Mouse (Mus musculus) kidney, adult 2 months (tissue): ENCODE results near the gene Chuk. TPM values are rescaled to one million over a fixed set of nuclear protein-coding genes. Genes with fewer than 3 reads are reported as not detected.
A peak's percentile ranks its signal among the peaks of the same experiment; 100 is the strongest.
"Not testable (repeated sequence)": the region's sequence is repeated elsewhere in the genome, so short reads cannot be mapped to it uniquely, and the experiment has no call there.

Experiments
- DNase-seq: peaks from one replicate; pipeline ENCODE4 v3.0.0; 2021
- H3K27ac ChIP-seq: fragments of 200-500 bp; 2 replicates; pipeline ENCODE4 v1.5.1; 2012; ENCODE audit warnings: low read depth, low read length, control low read depth, inconsistent platforms; ENCODE audit not compliant: insufficient read depth
- H3K27me3 ChIP-seq: fragments of 200-500 bp; replicated peaks from 2 replicates; pipeline ENCODE4 v1.6.1; 2012; ENCODE audit warnings: mild to moderate bottlenecking, moderate library complexity, low read length, inconsistent platforms; ENCODE audit not compliant: control insufficient read depth, insufficient read depth
- H3K36me3 ChIP-seq: fragments of 200-500 bp; 2 replicates; pipeline ENCODE4 v1.6.1; 2012; ENCODE audit warnings: mild to moderate bottlenecking, moderate library complexity, low read length, inconsistent platforms; ENCODE audit not compliant: control insufficient read depth, insufficient read depth
- H3K4me1 ChIP-seq: fragments of 200-500 bp; 2 replicates; pipeline ENCODE4 v1.6.1; 2011; ENCODE audit warnings: low read length; ENCODE audit not compliant: control insufficient read depth, insufficient read depth
- H3K4me3 ChIP-seq: fragments of 200-500 bp; 2 replicates; pipeline ENCODE4 v1.5.1; 2011; ENCODE audit warnings: mild to moderate bottlenecking, low read depth, low read length, control low read depth; ENCODE audit not compliant: insufficient read depth
- CTCF ChIP-seq: fragments of 200-500 bp; conservative IDR thresholded peaks from 2 replicates; pipeline ENCODE4 v1.5.1; 2011; ENCODE audit warnings: low read depth, mild to moderate bottlenecking, control low read depth, low read length, moderate library complexity, mixed read lengths; ENCODE audit not compliant: insufficient read depth, insufficient read length
- POLR2A ChIP-seq: fragments of 200-500 bp; IDR thresholded peaks from one replicate; pipeline ENCODE4 v1.6.1; 2011; ENCODE audit warnings: low read depth, low read length, control low read depth
- WGBS: fragments of 180-500 bp; shearing (Covaris S2); methylation state at CpG from one replicate; pipeline ENCODE4 v1.1.7; 2018; 5-methylcytosine and 5-hydroxymethylcytosine counted together
- polyA plus RNA-seq: library from polyadenylated mRNA; depleted of rRNA; stranded (reverse); fragments of >200 nt; gene quantifications from 2 replicates; pipeline ENCODE4 v1.2.3, GENCODE M21; 2012

Chuk gene
- polyA plus RNA-seq, 1 experiment: 34.4 TPM

DNA sequence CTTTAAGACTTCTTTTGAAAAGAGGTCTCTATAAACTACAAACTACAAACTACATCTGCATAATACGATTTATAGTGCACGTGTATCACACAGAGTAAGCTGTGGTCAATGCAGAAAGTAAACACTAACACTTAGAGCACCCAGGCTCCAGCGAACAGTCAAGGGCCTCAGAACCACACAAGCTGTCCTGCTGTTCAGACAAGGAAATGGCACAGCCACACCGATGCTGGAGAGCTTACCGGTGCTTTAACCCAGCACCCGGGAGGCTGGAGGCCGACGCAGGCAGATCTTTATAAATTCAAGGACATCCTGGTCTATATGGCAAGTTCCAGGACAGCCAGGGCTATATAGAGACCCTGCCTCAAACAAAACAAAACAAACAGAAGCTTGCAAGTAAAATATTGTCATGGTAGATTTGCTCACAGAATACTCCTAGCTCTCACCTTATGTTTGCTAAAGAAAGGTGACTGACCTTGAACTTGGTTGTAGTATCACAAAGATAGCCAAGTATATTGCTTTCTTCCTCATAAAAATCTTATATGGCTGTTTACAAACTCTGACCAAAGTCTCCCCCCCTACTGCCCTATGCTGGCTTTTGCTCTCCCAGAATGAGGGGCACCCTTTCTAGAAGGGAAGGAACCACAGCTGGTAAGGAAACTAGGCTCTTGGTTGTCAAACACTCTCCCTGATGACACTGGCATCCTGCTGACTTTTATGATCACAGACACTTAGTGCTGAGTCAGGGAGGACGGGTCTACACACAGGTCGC, 20.6 kb upstream of the Chuk start:
- 92% methylated on average over 10 of the region's 10 CpGs for WGBS
- H3K27me3 ChIP-seq: no peaks in the 10 kb centered on the region
- H3K27ac ChIP-seq: no peak overlapping the region
- no peaks in the 10 kb centered on the region for H3K4me1 ChIP-seq
- TF ChIP-seq CTCF (no peak), POLR2A (no peak)
- H3K4me3 ChIP-seq: no peak overlapping the region
- no peak for DNase-seq
- H3K36me3 ChIP-seq: peaks cover 2% of the 10 kb centered on the region

DNA sequence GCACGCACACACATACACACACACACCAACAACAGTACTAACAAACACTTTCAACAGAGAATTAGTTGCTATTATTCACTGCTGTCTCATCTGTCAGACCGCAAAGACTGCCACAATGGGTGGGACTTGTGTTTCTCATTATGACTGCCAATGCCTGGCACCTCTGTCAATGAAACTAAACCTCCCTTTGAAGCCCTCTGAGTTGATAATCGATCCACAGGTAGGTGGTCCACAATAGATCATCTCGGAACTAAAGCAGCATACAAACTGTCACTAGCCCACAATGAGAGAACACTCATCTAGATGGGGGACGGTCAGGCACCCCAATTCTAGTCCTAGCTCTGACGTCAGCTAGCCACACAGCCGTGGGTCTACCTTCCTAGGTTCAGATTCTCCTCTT, 13.9 kb upstream of the Chuk start:
- Histone ChIP-seq H3K27ac (no peak overlapping the region), H3K36me3 (peaks cover 2% of the 10 kb centered on the region), H3K27me3 (no peaks in the 10 kb centered on the region), H3K4me1 (no peaks in the 10 kb centered on the region), H3K4me3 (no peak overlapping the region)
- DNase-seq: no peak
- TF ChIP-seq POLR2A (no peak), CTCF (no peak)
- 91% methylated on average over 7 of the region's 7 CpGs for WGBS

DNA sequence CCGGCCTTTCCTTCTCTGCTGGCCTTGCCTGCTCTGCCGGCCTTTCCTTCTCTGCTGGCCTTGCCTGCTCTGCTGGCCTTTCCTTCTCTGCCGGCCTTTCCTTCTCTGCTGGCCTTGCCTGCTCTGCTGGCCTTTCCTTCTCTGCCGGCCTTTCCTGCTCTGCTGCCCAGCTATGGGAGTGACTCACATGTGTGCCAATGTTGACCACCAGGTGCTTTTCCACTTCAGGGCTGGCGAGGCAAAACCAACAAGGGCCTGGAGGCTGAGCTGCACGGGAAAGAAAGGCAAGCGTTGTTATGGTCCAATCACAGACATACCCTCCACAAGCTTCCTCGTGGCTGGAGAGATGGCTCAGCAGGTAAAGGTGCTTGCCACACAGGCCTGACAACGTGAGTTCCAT, 13.4 kb upstream of the Chuk start:
- 90% methylated on average over 9 of the region's 9 CpGs for WGBS
- H3K4me1 ChIP-seq, H3K27ac ChIP-seq, DNase-seq, H3K4me3 ChIP-seq, H3K27me3 ChIP-seq, H3K36me3 ChIP-seq: not testable (repeated sequence)

DNA sequence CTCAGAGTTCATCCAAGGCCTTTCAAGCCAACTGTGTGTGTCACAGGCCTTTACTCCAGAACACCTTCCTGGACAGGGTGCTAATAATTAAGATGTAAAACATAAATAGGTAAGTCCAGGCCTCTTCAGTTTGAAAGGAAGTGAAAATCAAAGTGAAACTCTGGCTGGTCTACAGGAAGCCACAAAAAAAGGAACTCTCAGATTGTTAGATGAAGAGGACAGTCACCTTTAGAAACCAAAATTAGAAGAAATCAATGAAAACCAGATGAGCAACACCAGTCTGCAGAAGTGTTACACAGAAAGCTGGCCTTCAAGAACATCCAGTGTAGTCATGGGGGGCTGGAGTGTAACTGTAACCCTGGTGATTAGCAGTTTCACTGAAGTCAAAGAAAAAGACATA, 10.5 kb upstream of the Chuk start:
- Histone ChIP-seq H3K4me3 (no peak overlapping the region), H3K4me1 (no peaks in the 10 kb centered on the region), H3K27ac (no peak overlapping the region), H3K27me3 (no peaks in the 10 kb centered on the region), H3K36me3 (no peaks in the 10 kb centered on the region; the same call in none of the 2 replicates)
- DNase-seq: no peak
- TF ChIP-seq CTCF (no peak), POLR2A (no peak)

DNA sequence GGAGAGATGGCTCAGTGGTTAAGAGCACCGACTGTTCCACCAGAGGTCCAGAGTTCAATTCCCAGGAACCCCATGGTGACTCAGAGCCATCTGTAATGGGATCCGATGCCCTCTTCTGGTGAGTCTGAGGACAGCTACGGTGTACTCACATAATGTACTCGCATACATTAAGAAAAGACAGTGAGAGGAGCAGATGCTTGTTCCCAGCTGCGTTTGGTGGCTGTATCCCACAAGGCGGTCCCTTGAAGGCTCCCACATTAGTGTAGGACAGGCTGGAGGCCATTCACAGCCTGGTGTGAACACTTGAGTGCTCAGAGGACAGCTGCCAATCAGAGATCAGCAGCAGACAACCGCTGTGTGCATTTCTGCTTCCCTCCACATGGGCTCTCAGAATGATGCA, 4.4 kb upstream of the Chuk start:
- 57% methylated on average over 7 of the region's 7 CpGs for WGBS
- peak; percentile 48 for TF ChIP-seq CTCF
- TF ChIP-seq POLR2A: no peak
- Histone ChIP-seq H3K27me3 (no peaks in the 10 kb centered on the region), H3K27ac (no peak overlapping the region), H3K36me3 (no peaks in the 10 kb centered on the region; the same call in 1 of the 2 replicates), H3K4me1 (peaks cover 23% of the 10 kb centered on the region; the same call in 1 of the 2 replicates), H3K4me3 (no peak overlapping the region)
- peak; percentile 32 for DNase-seq

DNA sequence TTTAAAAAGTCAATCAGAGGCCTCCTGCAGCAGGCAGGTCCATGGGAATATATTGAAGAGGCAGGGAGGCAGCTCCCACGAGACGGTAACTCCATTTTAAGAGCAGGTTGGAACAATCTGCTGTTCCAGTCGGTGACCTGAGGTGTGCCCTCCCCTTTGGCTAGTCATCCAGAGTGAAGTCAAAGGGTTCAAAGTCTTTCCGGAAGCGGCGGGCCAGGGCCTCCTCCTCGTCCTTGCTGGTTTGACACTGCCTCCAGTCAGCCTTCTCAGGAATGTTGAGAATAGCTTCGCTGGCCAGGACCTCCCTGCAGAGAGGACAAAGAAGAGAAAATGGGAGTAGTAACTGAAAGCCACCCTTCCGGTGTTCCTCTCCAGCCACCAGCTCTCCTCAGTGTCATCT, 3.1 kb upstream of the Chuk start:
- Histone ChIP-seq H3K36me3 (no peaks in the 10 kb centered on the region; the same call in 1 of the 2 replicates), H3K27ac (peak overlapping the region; percentile 85), H3K4me3 (no peak overlapping the region), H3K27me3 (no peaks in the 10 kb centered on the region), H3K4me1 (peaks cover 25% of the 10 kb centered on the region; the same call in 1 of the 2 replicates)
- 29% methylated on average over 9 of the region's 9 CpGs for WGBS
- TF ChIP-seq CTCF: no peak
- TF ChIP-seq POLR2A: no peak
- DNase-seq: peak; percentile 93

DNA sequence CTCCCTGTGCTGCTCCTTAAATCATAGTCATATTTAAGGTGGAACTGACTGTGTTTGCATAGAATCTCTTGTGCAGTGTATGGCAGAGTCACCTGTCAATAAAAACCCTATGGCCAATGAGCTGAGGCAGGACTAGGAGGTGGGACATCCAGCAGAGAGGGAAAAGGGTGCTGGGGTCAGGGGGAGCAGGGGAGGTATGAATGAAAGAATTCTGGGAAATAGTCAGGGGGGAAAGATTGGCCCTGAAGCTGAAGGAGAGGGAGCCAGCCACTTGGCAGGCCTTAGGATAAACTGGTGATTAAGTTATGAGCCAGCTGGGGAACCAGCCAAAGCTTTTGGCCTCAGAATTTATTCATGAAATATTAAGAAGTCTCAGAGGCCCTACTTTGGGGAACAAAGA, 1.7 kb upstream of the Chuk start:
- H3K27me3 ChIP-seq: no peaks in the 10 kb centered on the region
- peaks cover 28% of the 10 kb centered on the region; the same call in 1 of the 2 replicates for H3K4me1 ChIP-seq
- no peaks in the 10 kb centered on the region for H3K36me3 ChIP-seq
- no peak overlapping the region for H3K4me3 ChIP-seq
- no peak for TF ChIP-seq CTCF
- TF ChIP-seq POLR2A: no peak
- DNase-seq: peak; percentile 87
- peak overlapping the region; percentile 77 for H3K27ac ChIP-seq
